Mouse (Mus musculus): ENCODE results near the gene Egfl6.

Gene Egfl6

GRCm38 (mm10) chrX:166584947-166585824, at the start of gene Egfl6:
TSS of gene Egfl6 (minus strand) at chrX:166585720.
- DNase-seq (ENCODE audit: low spot score), result no peak

- no peak for DNase-seq (ENCODE audit: low spot score)
Measured at GRCm38 (mm10) chrX:166626866-166627570, 41.5 kb upstream of the Egfl6 start.

GRCm38 (mm10) chrX:166626174-166626573, 40.7 kb upstream of the Egfl6 start:
- DNase-seq (ENCODE audit: low spot score), result no peak

GRCm38 (mm10) chrX:166623176-166623575, 37.7 kb upstream of the Egfl6 start:
- DNase-seq (ENCODE audit: low spot score), result no peak

GRCm38 (mm10) chrX:166621560-166622301, 36.2 kb upstream of the Egfl6 start:
- no peak for DNase-seq (ENCODE audit: low spot score)

- no peak for DNase-seq (ENCODE audit: low spot score)
Measured at GRCm38 (mm10) chrX:166620900-166621299, 35.4 kb upstream of the Egfl6 start.

GRCm38 (mm10) chrX:166619084-166619483, 33.6 kb upstream of the Egfl6 start:
- DNase-seq (ENCODE audit: low spot score), result no peak

GRCm38 (mm10) chrX:166615191-166615590, 29.7 kb upstream of the Egfl6 start:
- DNase-seq (ENCODE audit: low spot score), result no peak

GRCm38 (mm10) chrX:166576111-166576510, 9.4 kb downstream of the Egfl6 start:
- no peak for DNase-seq (ENCODE audit: low spot score)

- DNase-seq (ENCODE audit: low spot score), result no peak
Measured at GRCm38 (mm10) chrX:166565983-166566382, 19.5 kb downstream of the Egfl6 start.

- DNase-seq (ENCODE audit: low spot score), result no peak
Measured at GRCm38 (mm10) chrX:166565401-166565800, 20.1 kb downstream of the Egfl6 start.

- no peak for DNase-seq (ENCODE audit: low spot score)
Measured at GRCm38 (mm10) chrX:166564900-166565299, 20.6 kb downstream of the Egfl6 start.

GRCm38 (mm10) chrX:166559333-166559732, 26.2 kb downstream of the Egfl6 start:
- no peak for DNase-seq (ENCODE audit: low spot score)

- DNase-seq (ENCODE audit: low spot score), result no peak
Measured at GRCm38 (mm10) chrX:166552355-166552754, 33.2 kb downstream of the Egfl6 start.

GRCm38 (mm10) chrX:166546495-166546894, 39.0 kb downstream of the Egfl6 start:
- no peak for DNase-seq (ENCODE audit: low spot score)

GRCm38 (mm10) chrX:166535138-166535537, 50.4 kb downstream of the Egfl6 start:
- no peak for DNase-seq (ENCODE audit: low spot score)

- no peak for DNase-seq (ENCODE audit: low spot score)
Measured at GRCm38 (mm10) chrX:166533432-166533831, 52.1 kb downstream of the Egfl6 start.

GRCm38 (mm10) chrX:166531671-166532070, 53.8 kb downstream of the Egfl6 start:
- DNase-seq (ENCODE audit: low spot score), result no peak

- no peak for DNase-seq (ENCODE audit: low spot score)
Measured at GRCm38 (mm10) chrX:166528126-166528525, 57.4 kb downstream of the Egfl6 start.

GRCm38 (mm10) chrX:166525637-166526315, 59.7 kb downstream of the Egfl6 start:
- DNase-seq (ENCODE audit: low spot score), result no peak

- DNase-seq (ENCODE audit: low spot score), result no peak
Measured at GRCm38 (mm10) chrX:166520782-166521181, 64.7 kb downstream of the Egfl6 start.

- no peak for DNase-seq (ENCODE audit: low spot score)
Measured at GRCm38 (mm10) chrX:166518345-166518744, 67.2 kb downstream of the Egfl6 start, which contains the start of gene Tceanc. TSS of gene Tceanc (minus strand) at chrX:166518567.
